Mouse (Mus musculus) kidney, embryonic 14.5 days (tissue): Measurements from ENCODE around the gene Fhl3. TPM values are rescaled to one million over a fixed set of nuclear protein-coding genes. Genes with fewer than 3 reads are reported as not detected.

Experiments
- ATAC-seq: fragments of 200-750 bp; cut with Nextera tagmentation; 2 replicates; pipeline ENCODE4 v1.8.0; 2017; ENCODE audit warnings: moderate number of reproducible peaks, mild to moderate bottlenecking, moderate TSS enrichment, moderate library complexity; ENCODE audit not compliant: low FRiP score, low TSS enrichment
- H3K27ac ChIP-seq: fragments of 300-500 bp; sonication (generic); 2 replicates; pipeline ENCODE4 v1.5.1; 2014; ENCODE audit warnings: low read depth, mild to moderate bottlenecking, low read length, moderate library complexity, mixed read lengths
- H3K27me3 ChIP-seq: fragments of 300-500 bp; sonication (generic); 2 replicates; pipeline ENCODE4 v1.6.1; 2014; ENCODE audit warnings: mild to moderate bottlenecking, low read length; ENCODE audit not compliant: control insufficient read depth, insufficient read depth
- H3K36me3 ChIP-seq: fragments of 300-500 bp; sonication (generic); 2 replicates; pipeline ENCODE4 v1.6.1; 2014; ENCODE audit warnings: low read length, mixed read lengths; ENCODE audit not compliant: control insufficient read depth, insufficient read depth
- H3K4me1 ChIP-seq: fragments of 300-500 bp; sonication (generic); 2 replicates; pipeline ENCODE4 v1.6.1; 2014; ENCODE audit warnings: low read length, mixed read lengths; ENCODE audit not compliant: control insufficient read depth, insufficient read depth
- H3K4me2 ChIP-seq: fragments of 300-500 bp; sonication (generic); replicated peaks from 2 replicates; pipeline ENCODE4 v1.6.1; 2014; ENCODE audit warnings: low read depth, mild to moderate bottlenecking, low read length
- H3K4me3 ChIP-seq: fragments of 300-500 bp; sonication (generic); 2 replicates; pipeline ENCODE4 v1.5.1; 2014; ENCODE audit warnings: mild to moderate bottlenecking, low read length
- H3K9ac ChIP-seq: fragments of 300-500 bp; sonication (generic); 2 replicates; pipeline ENCODE4 v1.6.1; 2014; ENCODE audit warnings: low read depth, mild to moderate bottlenecking, low read length, moderate library complexity
- H3K9me3 ChIP-seq: fragments of 300-500 bp; sonication (generic); 2 replicates; pipeline ENCODE4 v1.6.1; 2016; ENCODE audit warnings: low read length; ENCODE audit not compliant: control insufficient read depth
- WGBS: fragments of 180-500 bp; shearing (Covaris S2); extraction: QIAGEN DNeasy Blood & Tissue Kit; methylation state at CpG from one replicate; pipeline ENCODE4 v1.1.7; 2014; 5-methylcytosine and 5-hydroxymethylcytosine counted together
- polyA plus RNA-seq: library from polyadenylated mRNA; unstranded; fragments of >200 nt; fragmentation: Nextera tagmentation; extraction: Ambion mirVana; gene quantifications from 2 replicates; pipeline ENCODE4 v1.2.1, GENCODE M21; 2014

Gene Fhl3
- polyA plus RNA-seq = 9.5 and 9.7 TPM in 2 replicates

DNA sequence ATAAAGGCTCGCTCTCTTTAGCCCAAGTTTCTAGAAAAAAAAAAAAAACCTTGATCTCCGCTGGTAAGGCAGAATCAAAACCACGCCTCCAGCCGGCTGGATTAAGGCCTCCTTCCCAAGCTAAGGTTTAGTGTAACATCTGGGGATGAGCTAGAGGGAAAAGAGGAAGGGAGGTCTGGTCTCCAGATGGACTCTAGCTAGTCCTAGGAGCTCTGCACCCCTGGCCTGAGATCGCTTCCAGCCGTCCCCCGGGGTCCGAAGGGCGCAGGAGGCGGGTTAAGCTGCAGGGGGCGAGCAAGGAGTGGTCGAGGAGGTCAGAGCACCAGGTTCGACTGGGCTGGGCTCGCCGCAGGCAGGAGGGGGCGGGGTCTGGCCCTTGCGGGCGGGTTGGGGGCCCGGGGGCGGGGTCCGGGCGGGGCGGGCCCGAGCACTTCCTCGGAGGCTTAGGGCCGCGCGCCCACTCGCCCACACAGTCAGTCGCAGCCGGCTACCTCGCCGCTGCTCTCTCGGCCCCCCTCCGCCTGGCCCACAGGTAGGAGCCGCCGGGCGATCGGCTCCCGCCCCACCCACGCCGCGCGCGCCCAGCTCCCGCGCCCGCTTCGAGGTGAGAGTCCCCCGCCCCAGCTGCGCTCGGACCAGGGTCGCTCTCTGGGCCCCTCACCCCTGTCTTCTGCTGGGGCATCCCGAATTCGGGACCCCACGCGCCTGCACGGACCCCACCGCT lies at the start of gene Fhl3:
Fhl3 (plus strand) TSS at position 454 of the 724 bp plus-strand sequence.
- peaks cover 45% of the 10 kb centered on the region for H3K4me1 ChIP-seq
- H3K9ac ChIP-seq = peak within 1 kb of the TSS; percentile 85
- H3K27me3 ChIP-seq = no peaks in the 10 kb centered on the region
- H3K9me3 ChIP-seq = no peaks in the 10 kb centered on the region
- H3K4me2 ChIP-seq = peak within 1 kb of the TSS; percentile 92
- peak within 1 kb of the TSS; percentile 82 for H3K4me3 ChIP-seq
- H3K36me3 ChIP-seq = no peaks in the 10 kb centered on the region
- H3K27ac ChIP-seq = peak within 1 kb of the TSS; percentile 83
- peak; percentile 82 for ATAC-seq
- under 1% methylated on average over 54 of the region's 59 CpGs for WGBS

GRCm38 (mm10) chr4:124652886-124653285 lies 47.6 kb upstream of the Fhl3 start:
- Histone ChIP-seq H3K27me3 (peaks cover 57% of the 10 kb centered on the region), H3K9ac (no peak overlapping the region), H3K36me3 (no peaks in the 10 kb centered on the region), H3K9me3 (no peaks in the 10 kb centered on the region), H3K4me1 (peaks cover 16% of the 10 kb centered on the region), H3K4me3 (no peak overlapping the region), H3K27ac (no peak overlapping the region), H3K4me2 (peak overlapping the region; percentile 8; the same call in 1 of the 2 replicates)
- ATAC-seq = peak; percentile 65
- 5% methylated on average over 9 of the region's 9 CpGs for WGBS

DNA sequence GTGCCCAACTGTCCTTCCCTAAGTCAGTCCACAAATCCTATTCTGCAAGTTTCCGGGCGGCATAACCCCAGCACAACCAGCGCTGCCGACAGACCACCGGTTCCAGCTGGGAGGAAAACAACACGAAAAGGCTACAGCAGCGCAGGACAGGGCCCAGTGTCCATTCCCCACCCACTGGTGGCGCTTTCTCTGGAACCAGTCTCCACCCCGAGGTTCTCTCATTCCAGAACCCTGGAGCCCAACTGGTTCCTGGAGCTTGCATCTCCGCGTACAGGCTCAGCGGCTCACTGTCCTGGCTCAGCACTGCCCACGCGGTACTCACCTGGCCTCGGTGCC lies 44.0 kb upstream of the Fhl3 start, which contains the start of gene Pou3f1:
Pou3f1 (plus strand) TSS at position 290 of the 336 bp plus-strand sequence.
- Histone ChIP-seq H3K4me2 (peak within 1 kb of the TSS; percentile 98), H3K27ac (no peak within 1 kb of the TSS), H3K4me3 (peak within 1 kb of the TSS; percentile 59), H3K4me1 (peaks cover 25% of the 10 kb centered on the region), H3K27me3 (peaks cover 73% of the 10 kb centered on the region), H3K9ac (peak within 1 kb of the TSS; percentile 50), H3K9me3 (no peaks in the 10 kb centered on the region), H3K36me3 (no peaks in the 10 kb centered on the region)
- ATAC-seq = peak; percentile 2; the same call in 1 of the 2 replicates
- under 1% methylated on average over 15 of the region's 15 CpGs for WGBS

DNA sequence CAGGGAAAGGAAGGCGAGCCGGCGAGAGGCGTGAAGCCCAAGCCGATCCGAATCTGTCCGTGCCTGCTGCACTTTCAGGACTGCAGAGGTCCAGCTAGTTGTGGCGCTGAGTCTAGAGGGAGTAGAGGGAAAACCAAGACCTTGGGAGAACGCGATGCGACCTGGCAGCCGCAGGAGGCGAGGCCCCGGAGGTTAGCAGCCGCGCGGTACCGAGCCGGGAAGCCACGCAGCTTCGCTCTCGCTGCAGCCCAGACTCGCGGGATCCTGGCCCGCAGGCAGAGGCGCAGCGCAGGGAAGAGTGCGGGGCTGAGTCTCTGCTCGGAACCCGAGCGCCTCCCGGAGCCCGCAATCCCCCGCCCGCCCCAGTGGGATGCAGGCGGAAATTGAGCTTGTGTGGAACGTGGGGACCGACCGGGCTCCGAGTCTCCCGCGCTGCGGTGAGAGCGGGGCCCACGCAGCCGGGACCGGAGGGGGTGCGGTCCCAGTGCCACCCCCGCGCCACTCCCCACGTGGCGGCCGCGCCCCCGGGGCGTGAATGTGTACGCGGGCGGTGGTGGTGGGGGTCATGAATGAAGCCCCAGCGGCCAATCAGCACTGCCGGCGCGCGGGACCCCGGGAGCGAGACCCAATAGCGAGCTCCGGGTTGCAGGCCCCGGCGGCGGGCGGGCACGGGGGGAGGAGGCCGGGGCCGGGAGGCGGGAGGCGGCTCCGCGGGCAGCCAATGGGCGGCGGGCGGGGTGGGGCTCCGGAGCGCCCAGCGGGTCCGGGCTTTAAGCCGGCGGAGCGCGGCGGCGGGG lies 43.4 kb upstream of the Fhl3 start:
- H3K4me2 ChIP-seq = peak overlapping the region; percentile 98
- under 1% methylated on average over 66 of the region's 92 CpGs for WGBS
- peak; percentile 86 for ATAC-seq
- peaks cover 79% of the 10 kb centered on the region for H3K27me3 ChIP-seq
- H3K4me1 ChIP-seq = peaks cover 25% of the 10 kb centered on the region
- H3K36me3 ChIP-seq = no peaks in the 10 kb centered on the region
- peak overlapping the region; percentile 50 for H3K9ac ChIP-seq
- no peak overlapping the region for H3K27ac ChIP-seq
- no peaks in the 10 kb centered on the region for H3K9me3 ChIP-seq
- peak overlapping the region; percentile 59 for H3K4me3 ChIP-seq

DNA sequence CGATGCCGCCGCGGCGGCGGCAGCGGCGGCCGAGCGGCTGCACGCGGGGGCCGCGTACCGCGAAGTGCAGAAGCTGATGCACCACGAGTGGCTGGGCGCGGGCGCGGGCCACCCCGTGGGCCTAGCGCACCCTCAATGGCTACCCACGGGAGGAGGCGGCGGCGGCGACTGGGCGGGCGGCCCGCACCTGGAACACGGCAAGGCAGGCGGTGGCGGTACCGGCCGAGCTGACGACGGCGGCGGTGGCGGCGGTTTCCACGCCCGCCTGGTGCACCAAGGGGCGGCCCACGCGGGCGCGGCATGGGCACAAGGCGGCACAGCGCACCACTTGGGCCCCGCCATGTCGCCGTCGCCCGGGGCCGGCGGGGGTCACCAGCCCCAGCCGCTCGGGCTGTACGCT lies 42.7 kb upstream of the Fhl3 start:
- ATAC-seq = peak; percentile 11
- Histone ChIP-seq H3K27me3 (peaks cover 86% of the 10 kb centered on the region), H3K4me3 (peak overlapping the region; percentile 59), H3K4me2 (peak overlapping the region; percentile 98), H3K4me1 (peaks cover 18% of the 10 kb centered on the region), H3K9me3 (no peaks in the 10 kb centered on the region), H3K27ac (no peak overlapping the region), H3K36me3 (no peaks in the 10 kb centered on the region), H3K9ac (peak overlapping the region; percentile 50)
- under 1% methylated on average over 47 of the region's 61 CpGs for WGBS

- H3K4me2 ChIP-seq = peak overlapping the region; percentile 98
- no peaks in the 10 kb centered on the region for H3K9me3 ChIP-seq
- peaks cover 14% of the 10 kb centered on the region for H3K4me1 ChIP-seq
- H3K4me3 ChIP-seq = peak overlapping the region; percentile 59
- no peaks in the 10 kb centered on the region for H3K36me3 ChIP-seq
- no peak overlapping the region for H3K9ac ChIP-seq
- 0 out of 2 replicates have a peak, but pooled peaks have one; percentile 12 for ATAC-seq
- no peak overlapping the region for H3K27ac ChIP-seq
- under 1% methylated on average over 39 of the region's 39 CpGs for WGBS
- H3K27me3 ChIP-seq = peaks cover 90% of the 10 kb centered on the region
Observed at GRCm38 (mm10) chr4:124658412-124658851, 42.1 kb upstream of the Fhl3 start.

DNA sequence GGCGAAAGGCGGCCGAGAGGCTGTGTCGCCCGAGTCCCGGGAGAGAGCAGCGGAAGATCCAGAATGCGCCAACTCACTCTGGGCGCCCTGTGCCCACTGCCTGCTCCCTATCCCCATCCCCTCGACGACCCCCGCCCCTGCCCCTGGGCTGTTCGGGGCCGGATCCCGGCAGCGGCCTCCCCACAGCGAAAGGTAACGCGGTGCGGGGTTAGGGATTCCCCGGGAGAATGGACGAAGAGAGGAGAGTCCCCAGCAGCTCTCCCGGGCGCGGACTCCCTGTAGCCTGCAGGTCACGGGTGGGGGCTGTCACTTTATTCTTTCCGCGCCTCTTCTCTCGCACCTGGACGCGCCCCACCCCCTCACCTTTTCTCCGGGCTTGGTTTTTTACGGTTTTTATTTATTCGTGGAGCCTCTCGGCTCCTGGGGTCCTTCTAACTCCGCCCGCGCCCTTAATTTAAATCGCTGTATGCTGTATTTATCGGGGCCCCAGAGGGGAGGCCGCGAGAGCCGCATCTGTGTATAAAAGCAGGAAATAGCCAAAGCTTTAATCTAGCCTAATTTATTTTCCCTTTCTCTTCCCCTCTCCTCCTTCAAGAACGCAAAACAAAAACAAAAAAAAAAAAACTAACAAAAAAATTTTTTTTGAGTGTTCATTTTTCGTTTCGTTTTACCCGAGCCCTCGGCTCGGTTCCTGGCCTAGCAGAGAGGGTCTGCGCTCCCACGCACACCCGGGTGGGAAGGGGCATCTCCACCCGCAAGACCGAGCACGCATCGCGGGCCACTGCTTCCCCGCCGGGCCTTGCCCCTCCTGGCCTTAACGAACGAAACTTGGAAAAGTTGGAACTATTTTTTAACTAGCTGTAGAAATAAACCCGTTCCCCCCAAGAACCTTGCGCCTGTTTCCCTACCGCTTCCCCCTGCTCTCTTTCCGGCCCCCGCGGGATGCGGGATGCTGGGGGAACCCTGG lies 41.0 kb upstream of the Fhl3 start:
- H3K9me3 ChIP-seq = no peaks in the 10 kb centered on the region
- H3K4me2 ChIP-seq = peak overlapping the region; percentile 98
- peaks cover 14% of the 10 kb centered on the region for H3K4me1 ChIP-seq
- H3K36me3 ChIP-seq = no peaks in the 10 kb centered on the region
- ATAC-seq = no peak
- peak overlapping the region; percentile 59 for H3K4me3 ChIP-seq
- WGBS = 2% methylated on average over 68 of the region's 68 CpGs
- H3K27me3 ChIP-seq = peaks cover 92% of the 10 kb centered on the region
- H3K27ac ChIP-seq = no peak overlapping the region
- 0 out of 2 replicates have a peak overlapping the region, but pooled peaks have one; percentile 28 for H3K9ac ChIP-seq

DNA sequence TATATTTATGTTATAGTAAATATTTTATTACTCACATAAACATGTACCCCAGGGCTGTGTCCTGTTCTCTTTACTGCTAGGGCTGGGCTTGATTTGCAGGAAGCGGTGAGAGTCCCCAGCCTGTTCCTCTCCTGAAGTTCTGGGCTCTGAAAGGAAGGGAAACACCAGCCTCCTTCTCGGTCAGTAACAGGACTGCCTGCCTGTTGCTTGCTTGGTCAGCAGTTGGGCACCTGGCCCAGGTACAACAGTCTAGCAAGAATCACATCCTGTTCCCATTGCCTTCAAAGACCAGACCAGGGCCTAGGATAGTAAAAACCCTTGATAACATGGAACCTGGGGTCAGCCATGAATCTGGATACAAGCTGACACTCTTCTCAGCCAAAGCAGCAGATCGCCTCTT lies 39.9 kb upstream of the Fhl3 start:
- H3K4me3 ChIP-seq = no peak overlapping the region
- no peak overlapping the region for H3K4me2 ChIP-seq
- no peaks in the 10 kb centered on the region for H3K36me3 ChIP-seq
- no peak overlapping the region for H3K27ac ChIP-seq
- H3K9me3 ChIP-seq = no peaks in the 10 kb centered on the region
- WGBS = 48% methylated on average over 3 of the region's 3 CpGs
- H3K4me1 ChIP-seq = peaks cover 14% of the 10 kb centered on the region
- peaks cover 90% of the 10 kb centered on the region for H3K27me3 ChIP-seq
- no peak for ATAC-seq
- no peak overlapping the region for H3K9ac ChIP-seq
